Mouse (Mus musculus) gonadal fat pad, adult 2 months (tissue): ENCODE results near the gene Lce3f. TPM values are rescaled to one million over a fixed set of nuclear protein-coding genes. Genes with fewer than 3 reads are reported as not detected.

Experiments
- DNase-seq: peaks from one replicate; pipeline ENCODE4 v3.0.0-alpha.2; 2012; ENCODE audit warnings: low read depth
- polyA plus RNA-seq: library from polyadenylated mRNA; depleted of rRNA; stranded (reverse); fragments of >200 nt; gene quantifications from 2 replicates; pipeline ENCODE4 v1.2.3, GENCODE M21; 2012; rRNA removed

Gene Lce3f
- not detected in 2 replicates for polyA plus RNA-seq

DNA sequence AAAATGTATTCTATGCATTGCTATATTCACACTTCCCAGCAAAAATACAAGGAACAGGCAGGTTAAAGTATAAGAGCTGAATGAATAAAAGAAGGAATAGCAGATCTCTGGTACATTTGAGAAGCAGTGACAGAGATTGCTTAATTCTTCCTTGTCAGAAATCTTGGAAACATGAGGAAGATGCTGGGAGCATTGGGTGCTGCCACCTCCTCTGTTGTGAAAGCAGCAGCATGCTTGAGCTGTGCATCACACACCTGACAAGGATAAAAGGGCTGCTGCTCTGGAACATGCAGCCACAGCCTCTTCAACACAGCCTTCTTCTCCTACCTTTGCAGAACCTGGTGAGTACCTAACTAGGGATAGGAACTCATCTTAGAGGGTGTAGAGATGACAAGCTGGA lies at the start of gene Lce3f:
Gene Lce3f, plus strand, starts transcription at position 301 of the 400 bp plus-strand sequence.
- no peak for DNase-seq

GRCm38 (mm10) chr3:92944186-92944585 lies 47.8 kb upstream of the Lce3f start, which contains the start of gene Lce3c:
Gene Lce3c, plus strand, starts transcription at chr3:92944486.
- DNase-seq = no peak

DNA sequence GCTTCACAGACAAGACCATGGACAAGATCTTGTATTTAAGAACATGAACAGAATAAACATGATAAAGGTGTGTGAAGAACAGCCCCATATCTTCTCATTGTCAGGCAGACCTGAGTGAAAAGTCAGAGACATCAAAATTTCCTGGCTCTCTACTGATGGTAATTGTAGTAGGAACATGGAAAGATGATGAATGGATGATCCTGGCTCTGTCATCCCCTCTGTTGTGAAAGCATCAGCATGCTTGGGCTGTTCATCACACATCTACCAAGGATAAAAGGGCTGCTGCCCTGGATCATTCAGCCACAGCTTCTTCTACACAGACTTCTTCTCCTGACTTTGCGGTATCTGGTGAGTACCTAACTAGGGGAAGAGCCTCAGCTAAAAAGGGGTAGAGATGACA lies 34.9 kb upstream of the Lce3f start, which contains the start of gene Lce3d:
Gene Lce3d, plus strand, starts transcription at position 301 of the 400 bp plus-strand sequence.
- DNase-seq = no peak

GRCm38 (mm10) chr3:92966761-92967160 lies 25.3 kb upstream of the Lce3f start, which contains the start of gene Lce3e:
Gene Lce3e, plus strand, starts transcription at chr3:92967061.
- DNase-seq = no peak

DNA sequence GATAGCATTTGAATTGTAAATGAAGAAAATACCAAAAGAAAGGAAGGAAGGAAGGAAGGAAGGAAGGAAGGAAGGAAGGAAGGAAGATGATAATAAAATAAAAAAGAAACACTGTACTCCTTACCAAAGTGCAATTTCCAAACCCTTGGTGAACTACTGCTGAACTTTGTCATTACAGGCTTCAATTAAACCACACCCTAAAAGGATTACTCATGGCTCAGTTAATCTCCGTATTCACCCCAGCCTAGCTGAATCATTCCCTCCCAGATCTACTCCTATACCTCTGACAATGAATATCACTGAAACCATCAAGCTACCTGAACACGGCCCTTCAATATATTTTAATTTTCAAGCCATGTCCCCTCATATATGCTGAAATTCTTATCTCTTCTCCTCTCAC lies 13.5 kb upstream of the Lce3f start:
- no peak for DNase-seq

GRCm38 (mm10) chr3:92998691-92999090 lies 6.7 kb downstream of the Lce3f start:
- no peak for DNase-seq

GRCm38 (mm10) chr3:93000621-93001020 lies 8.6 kb downstream of the Lce3f start:
- no peak for DNase-seq

- DNase-seq = no peak
These were observed 10.8 kb downstream of the Lce3f start for GRCm38 (mm10) chr3:93002843-93003242.

GRCm38 (mm10) chr3:93014378-93014801 lies 22.4 kb downstream of the Lce3f start:
- no peak for DNase-seq

- no peak for DNase-seq
These were observed 22.8 kb downstream of the Lce3f start for GRCm38 (mm10) chr3:93014871-93015270.

GRCm38 (mm10) chr3:93015460-93016104 lies 23.6 kb downstream of the Lce3f start, which contains the start of gene Crct1:
Gene Crct1, minus strand, starts transcription at chr3:93015687.
- DNase-seq = no peak

GRCm38 (mm10) chr3:93018960-93019359 lies 26.9 kb downstream of the Lce3f start, which contains the start of gene Lce1m:
Gene Lce1m, minus strand, starts transcription at chr3:93019060.
- DNase-seq = no peak

DNA sequence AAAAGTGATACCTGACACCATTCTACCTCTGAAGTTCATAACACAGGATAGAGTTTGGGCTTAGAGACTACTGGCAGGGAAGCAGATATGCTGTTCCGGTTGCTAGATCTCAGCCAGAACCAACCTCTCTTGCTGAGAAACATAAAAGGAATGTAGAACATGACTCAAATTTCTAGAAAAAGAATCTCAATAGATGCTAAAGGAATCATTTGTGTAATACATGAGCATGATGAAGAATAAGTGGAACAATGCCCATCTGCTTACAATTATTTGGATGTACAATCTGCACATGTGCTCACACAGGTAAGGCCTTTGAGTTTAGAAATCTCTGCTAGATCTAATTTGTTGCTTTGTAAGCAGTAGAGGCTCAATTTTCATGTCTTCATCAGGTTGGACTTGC lies 29.1 kb downstream of the Lce3f start:
- DNase-seq = no peak

DNA sequence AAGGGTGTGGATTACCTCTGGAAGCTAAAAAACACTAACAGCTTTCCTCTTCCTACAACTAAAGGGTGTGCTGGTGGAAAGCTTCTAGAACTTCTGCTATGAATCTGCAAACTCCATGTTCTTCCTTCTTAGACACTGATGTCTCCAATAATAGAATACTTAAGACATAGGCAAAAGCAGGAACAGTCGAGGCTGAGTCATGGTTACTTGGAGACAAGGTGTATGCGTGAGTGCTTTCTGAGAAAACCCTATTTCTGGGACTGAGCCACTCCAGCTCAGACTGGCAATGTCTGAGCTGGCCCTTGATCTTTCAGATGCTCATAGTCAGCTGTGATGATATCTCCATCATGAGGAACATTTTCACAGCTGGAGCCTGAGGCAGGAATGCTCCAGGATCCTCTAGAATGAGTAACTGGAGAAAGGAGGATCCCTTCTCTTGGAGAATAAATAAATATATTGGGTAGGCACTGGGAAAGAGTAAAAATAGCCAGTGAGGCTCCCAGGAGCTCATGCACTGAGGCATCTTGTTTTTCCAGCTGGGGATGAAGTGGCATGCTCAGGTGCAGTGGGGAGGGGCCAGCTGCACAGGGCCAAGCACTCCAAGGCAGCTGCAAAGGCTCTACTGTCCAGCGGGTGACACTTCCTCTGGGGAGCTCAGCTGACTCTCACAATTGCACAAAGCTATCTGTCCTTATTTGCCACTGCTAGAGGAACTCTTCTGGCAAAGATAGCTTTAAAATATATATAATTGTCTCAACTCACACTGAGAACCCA lies 31.6 kb downstream of the Lce3f start:
- DNase-seq = no peak

- no peak for DNase-seq
These were observed 33.5 kb downstream of the Lce3f start for GRCm38 (mm10) chr3:93025486-93025885.

- DNase-seq = no peak
These were observed 39.4 kb downstream of the Lce3f start for GRCm38 (mm10) chr3:93031450-93031849.

Other genes with a start within 250 kb of the Lce3f start
- not detected in 2 replicates for gene Lce1g, start 239.9 kb upstream of the Lce3f start, polyA plus RNA-seq
- gene Lce1h, start 227.2 kb upstream of the Lce3f start, polyA plus RNA-seq = not detected in 2 replicates
- gene Lce1i, start 213.3 kb upstream of the Lce3f start, polyA plus RNA-seq = not detected in 2 replicates
- gene Lce1j, start 201.7 kb upstream of the Lce3f start, polyA plus RNA-seq = not detected in 2 replicates
- not detected in 2 replicates for gene Lce1k, start 184.3 kb upstream of the Lce3f start, polyA plus RNA-seq
- gene Kprp, start 165.0 kb upstream of the Lce3f start, polyA plus RNA-seq = not detected in 2 replicates
- not detected in 2 replicates for gene Lce1l, start 140.9 kb upstream of the Lce3f start, polyA plus RNA-seq
- not detected in 2 replicates for gene 2310050C09Rik, start 122.0 kb upstream of the Lce3f start, polyA plus RNA-seq
- not detected in 2 replicates for gene Lce3a, start 66.0 kb upstream of the Lce3f start, polyA plus RNA-seq
- gene Lce3b, start 59.2 kb upstream of the Lce3f start, polyA plus RNA-seq = not detected in 2 replicates
- not detected in 2 replicates for gene Lce3c, start 47.7 kb upstream of the Lce3f start, polyA plus RNA-seq
- gene Lce3d, start 34.8 kb upstream of the Lce3f start, polyA plus RNA-seq = not detected in 2 replicates
- not detected in 2 replicates for gene Lce3e, start 25.2 kb upstream of the Lce3f start, polyA plus RNA-seq
- gene Crct1, start 23.5 kb downstream of the Lce3f start, polyA plus RNA-seq = not detected in 2 replicates
- gene Lce1m, start 26.8 kb downstream of the Lce3f start, polyA plus RNA-seq = not detected in 2 replicates
- gene Gm4858, start 76.6 kb downstream of the Lce3f start, polyA plus RNA-seq = not detected in 2 replicates
- not detected in 2 replicates for gene Crnn, start 152.6 kb downstream of the Lce3f start, polyA plus RNA-seq
- not detected in 2 replicates for gene Flg2, start 205.1 kb downstream of the Lce3f start, polyA plus RNA-seq